In the genomic region with DNA sequence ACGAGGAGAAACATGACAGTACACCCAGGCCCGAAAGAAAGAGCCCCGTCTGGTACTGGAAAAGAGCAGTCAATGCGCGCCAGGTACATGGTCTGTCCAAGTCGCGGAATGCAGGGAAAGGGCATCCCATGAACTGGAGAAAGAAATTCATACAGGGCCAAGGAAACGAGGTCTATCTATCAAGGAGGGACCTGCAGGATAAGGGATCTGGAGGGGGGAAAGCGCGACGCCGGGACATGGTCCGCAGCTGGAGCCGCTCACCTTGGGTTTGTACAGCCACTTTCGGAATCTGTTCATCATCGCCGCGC, we compare ENCODE assay signal across 9 mouse cellular contexts. TPM values are rescaled to one million over a fixed set of nuclear protein-coding genes. Genes with fewer than 3 reads are reported as not detected.
A peak's percentile ranks its signal among the peaks of the same experiment; 100 is the strongest.
DNase-seq lines count a peak whose midpoint lies in the region; ATAC-seq and TF ChIP-seq lines count a peak whose summit lies in the region.
"Had no signal": no experiment of that assay in that cellular context is flagged by ENCODE, and none has a peak within 500 bp of the region (broad histone marks: within the 10 kb centered on the region; RNA-seq: fewer than 3 reads in every experiment).

No protein-coding gene starts in this region.

- TF ChIP-seq POLR2A in testis, adult 2 months (IDR thresholded peaks at IDR 0.05; ENCODE audit: control insufficient read depth, low read depth, low read length): no peak

- peak; percentile 13; the same call in 1 of the 2 replicates for ATAC-seq in frontal cortex, adult (ENCODE audit: low TSS enrichment)
- no peak for ATAC-seq in liver, embryonic 11.5 days (replicated peaks; ENCODE audit: low FRiP score)
- ATAC-seq in monocyte, adult 5-6 weeks (replicated peaks; ENCODE audit: insufficient number of reproducible peaks, low FRiP score, low TSS enrichment, poor library complexity, severe bottlenecking): no peak

- no peaks in the 10 kb centered on the region for H3K27me3 ChIP-seq in testis, adult 2 months (ENCODE audit: control insufficient read depth, insufficient read depth, low read length)
- H3K27me3 ChIP-seq in liver, embryonic 11.5 days (replicated peaks; ENCODE audit: control insufficient read depth, insufficient read depth, low read length): peaks cover 60% of the 10 kb centered on the region

- H3K9ac ChIP-seq in liver, embryonic 11.5 days (ENCODE audit: low read depth, low read length): no peak overlapping the region

- no peak overlapping the region for H3K27ac ChIP-seq in testis, adult 2 months (ENCODE audit: control insufficient read depth, insufficient read depth, low read depth, low read length)
- H3K27ac ChIP-seq in liver, embryonic 11.5 days (ENCODE audit: low read depth, low read length): no peak overlapping the region

- peaks cover 14% of the 10 kb centered on the region for H3K4me1 ChIP-seq in testis, adult 2 months (ENCODE audit: control insufficient read depth, insufficient read depth, low read length)
- peaks cover 18% of the 10 kb centered on the region for H3K4me1 ChIP-seq in liver, embryonic 11.5 days (replicated peaks; ENCODE audit: control insufficient read depth, insufficient read depth, low read length)

- H3K9me3 ChIP-seq in liver, embryonic 11.5 days (ENCODE audit: control insufficient read depth, low read length): no peaks in the 10 kb centered on the region

- no peak for TF ChIP-seq CTCF in testis, adult 2 months (IDR thresholded peaks at IDR 0.05; ENCODE audit: control insufficient read depth, insufficient read depth, insufficient replicate concordance, low read depth, low read length)

- WGBS in liver, embryonic 11.5 days: under 1% methylated on average over 18 of the region's 18 CpGs

- no peaks in the 10 kb centered on the region; the same call in 1 of the 2 replicates for H3K36me3 ChIP-seq in testis, adult 2 months (ENCODE audit: control insufficient read depth, insufficient read depth, low read length)
- H3K36me3 ChIP-seq in liver, embryonic 11.5 days (ENCODE audit: control insufficient read depth, insufficient read depth, low read length): no peaks in the 10 kb centered on the region

- H3K4me3 ChIP-seq in testis, adult 2 months (ENCODE audit: control insufficient read depth, low read depth, low read length): peak overlapping the region; percentile 87
- H3K4me3 ChIP-seq in liver, embryonic 11.5 days (ENCODE audit: low read depth, low read length): peak overlapping the region; percentile 54

- H3K4me2 ChIP-seq in liver, embryonic 11.5 days: peak overlapping the region; percentile 87

- DNase-seq in frontal cortex, postnatal 10 days (ENCODE audit: low spot score in 2 of 2): no peak
- no peak for DNase-seq in testis, postnatal 10 days (ENCODE audit: low spot score)
- DNase-seq in liver, embryonic 11.5 days (ENCODE audit: low spot score): peak; percentile 34
- DNase-seq in thymus, postnatal 4 days: no peak
- no peak for DNase-seq in spleen, adult 18-20 months

RNA-seq across cellular contexts. Expression of gene Zfyve28, which starts 0.5 kb away (rescaled TPM):
- polyA plus RNA-seq in testis, adult 2 months (2012; rRNA removed): 2.5 and 3.2 TPM in 2 replicates
- 0.22 TPM in 1 of 2 replicates, not detected in the other for polyA plus RNA-seq in liver, embryonic 11.5 days (2014; fragmentation: Nextera tagmentation; extraction: Ambion mirVana)
- total RNA-seq in monocyte, adult 5-6 weeks (2017): 0.43 to 3.9 TPM (median 0.67 TPM) in 3 replicates

RNA-seq across cellular contexts. Expression of gene Cfap99, which starts 0.6 kb away (rescaled TPM):
- 23.1 and 25.7 TPM in 2 replicates for polyA plus RNA-seq in testis, adult 2 months (2012; rRNA removed)
- not detected in 2 replicates for polyA plus RNA-seq in liver, embryonic 11.5 days (2014; fragmentation: Nextera tagmentation; extraction: Ambion mirVana)
- total RNA-seq in monocyte, adult 5-6 weeks (2017): 0.38 TPM in 1 of 3 replicates, not detected in the others
- total RNA-seq: gastrocnemius, postnatal 36 days had no signal

RNA-seq across cellular contexts. Expression of gene Rnf4, which starts 48.3 kb away (rescaled TPM):
- polyA plus RNA-seq in testis, adult 2 months (2012; rRNA removed): 82.2 and 102 TPM in 2 replicates
- polyA plus RNA-seq in liver, embryonic 11.5 days (2014; fragmentation: Nextera tagmentation; extraction: Ambion mirVana): 151 and 174 TPM in 2 replicates
- total RNA-seq in monocyte, adult 5-6 weeks (2017): 155 to 183 TPM (median 179 TPM) in 3 replicates

Comparison
In these comparisons a context has a peak if more than half of its experiments do, and no peak if none do; other contexts are left out.
1. RNA of gene Cfap99, which starts 0.6 kb away (polyA plus RNA-seq): 23.1 to 25.7 TPM in testis, adult 2 months; not detected in liver, embryonic 11.5 days; every median in the first group is over 10 times any median in the second.